Mouse (Mus musculus) adrenal gland, postnatal 25 days (tissue): ENCODE measurements around the gene Tex47. TPM values are rescaled to one million over a fixed set of nuclear protein-coding genes. Genes with fewer than 3 reads are reported as not detected.

Experiments
- DNase-seq: peaks from one replicate; pipeline ENCODE4 v3.0.0; 2021; ENCODE audit warnings: mixed read lengths
- long read RNA-seq: library from polyadenylated mRNA; stranded (forward); transcript quantifications from one replicate; pipeline ENCODE4 v2.0.0, GENCODE M21; 2021
- total RNA-seq: library from RNA; stranded (reverse); gene quantifications from 2 replicates; pipeline ENCODE4 v1.2.3, GENCODE M21; 2021

The Tex47 gene
- total RNA-seq: not detected in 2 replicates
- long read RNA-seq: 0 reads

DNA sequence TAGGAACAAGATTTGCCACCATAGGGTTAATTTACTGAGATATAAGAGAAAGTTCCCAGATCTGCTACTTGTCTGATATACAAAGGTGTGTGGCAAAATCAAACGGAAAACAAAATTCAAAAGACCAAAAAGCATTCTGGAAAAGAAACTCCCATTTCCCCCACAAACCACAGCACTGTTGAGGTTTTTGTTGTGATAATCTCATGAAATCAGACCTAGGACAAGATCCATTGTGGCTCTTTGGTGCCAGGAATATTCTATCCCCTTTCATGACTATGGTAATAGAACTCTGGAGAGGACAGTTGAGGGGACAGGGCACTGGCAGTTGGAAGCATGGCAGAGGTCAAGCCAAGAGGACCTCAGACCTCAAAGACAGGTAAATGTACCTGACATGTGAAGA, at the start of gene Tex47:
TSS of gene Tex47 (plus strand) at position 301 of the 400 bp plus-strand sequence.
- no peak for DNase-seq

DNA sequence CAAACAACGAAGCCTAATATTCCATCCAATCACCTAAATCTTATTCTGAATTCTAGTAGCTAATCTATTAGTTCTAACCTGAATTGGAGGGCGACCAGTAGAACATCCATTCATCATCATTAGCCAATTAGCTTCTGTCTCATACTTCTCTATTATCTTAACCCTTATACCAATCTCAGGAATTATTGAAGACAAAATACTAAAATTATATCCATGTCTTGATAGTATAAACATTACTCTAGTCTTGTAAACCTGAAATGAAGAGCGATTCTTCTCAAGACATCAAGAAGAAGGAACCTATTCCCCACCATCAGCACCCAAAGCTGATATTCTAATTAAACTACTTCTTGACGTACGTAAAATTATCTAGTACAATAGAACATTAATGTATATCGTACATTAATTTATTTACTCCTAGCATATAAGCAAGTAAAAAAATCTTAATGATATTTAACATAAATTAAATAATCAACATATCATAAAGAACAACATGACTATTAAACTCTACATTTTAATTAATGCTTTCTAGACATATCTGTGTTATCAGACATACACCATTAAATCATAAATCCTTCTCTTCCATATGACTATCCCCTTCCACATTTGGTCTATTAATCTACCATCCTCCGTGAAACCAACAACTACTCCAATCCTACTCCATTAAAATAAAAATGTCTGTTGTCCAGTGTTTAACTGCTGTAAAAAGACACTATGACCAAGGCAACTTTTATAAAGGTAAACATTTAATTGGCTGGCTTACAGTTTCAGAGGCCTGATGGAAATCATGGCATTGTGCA, 27.1 kb upstream of the Tex47 start:
- no peak for DNase-seq

DNA sequence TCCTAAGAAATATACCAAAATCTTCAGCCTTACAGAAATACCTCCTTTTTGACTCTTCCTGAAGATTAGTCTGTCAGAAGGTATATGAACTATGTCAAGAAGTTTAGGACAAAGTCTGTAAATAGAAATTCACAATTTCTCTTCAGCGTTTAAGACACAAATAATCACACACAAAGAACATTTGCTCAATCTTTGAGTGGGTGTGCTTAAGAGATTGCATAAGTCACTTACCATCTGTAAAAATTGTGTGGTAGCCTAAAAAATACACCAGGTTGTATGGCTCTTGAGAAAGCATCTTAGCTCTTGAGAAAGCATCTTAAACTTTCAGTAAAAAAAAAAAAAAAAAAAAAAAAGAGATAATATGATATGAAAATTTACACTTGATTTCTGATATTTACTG, 19.6 kb upstream of the Tex47 start:
- no peak for DNase-seq

DNA sequence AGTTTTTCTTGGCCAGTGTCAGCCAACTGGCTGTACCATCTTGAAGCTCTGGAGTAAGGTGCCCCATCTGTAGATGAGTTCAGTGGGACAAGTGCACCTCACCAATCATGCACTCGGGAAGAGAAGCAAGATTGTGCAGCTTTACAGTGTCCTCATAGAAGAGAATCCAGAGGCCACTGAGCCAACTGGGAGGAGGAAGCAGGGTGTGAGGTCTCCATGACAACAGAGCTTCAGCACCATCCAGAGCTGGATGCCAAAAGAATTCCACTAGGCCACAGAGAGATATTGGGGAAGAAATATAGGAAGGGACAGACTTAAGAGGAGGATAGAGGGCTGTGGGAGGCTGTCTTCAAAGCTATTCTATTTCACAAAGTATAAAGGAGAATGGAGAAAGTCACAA, 950 bp upstream of the Tex47 start:
- no peak for DNase-seq

DNA sequence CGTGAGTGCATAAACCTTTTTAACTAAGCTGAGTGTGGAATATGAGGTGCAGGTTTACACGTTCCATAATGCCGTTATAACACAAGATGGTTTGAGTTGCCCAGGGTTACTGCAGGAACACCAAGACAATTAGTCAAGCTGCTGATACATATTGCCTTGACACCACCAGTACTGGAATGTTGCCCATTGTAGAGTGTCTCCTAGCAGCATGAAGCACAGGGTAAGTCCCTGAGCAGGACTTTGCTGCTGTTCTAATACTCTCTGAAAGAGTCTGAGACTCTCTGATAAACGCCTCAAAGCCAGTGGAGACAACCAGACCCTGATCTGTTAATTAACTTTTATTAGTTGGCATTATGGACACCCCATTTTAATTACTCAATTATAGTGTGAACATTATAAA, 21.7 kb downstream of the Tex47 start:
- no peak for DNase-seq

DNA sequence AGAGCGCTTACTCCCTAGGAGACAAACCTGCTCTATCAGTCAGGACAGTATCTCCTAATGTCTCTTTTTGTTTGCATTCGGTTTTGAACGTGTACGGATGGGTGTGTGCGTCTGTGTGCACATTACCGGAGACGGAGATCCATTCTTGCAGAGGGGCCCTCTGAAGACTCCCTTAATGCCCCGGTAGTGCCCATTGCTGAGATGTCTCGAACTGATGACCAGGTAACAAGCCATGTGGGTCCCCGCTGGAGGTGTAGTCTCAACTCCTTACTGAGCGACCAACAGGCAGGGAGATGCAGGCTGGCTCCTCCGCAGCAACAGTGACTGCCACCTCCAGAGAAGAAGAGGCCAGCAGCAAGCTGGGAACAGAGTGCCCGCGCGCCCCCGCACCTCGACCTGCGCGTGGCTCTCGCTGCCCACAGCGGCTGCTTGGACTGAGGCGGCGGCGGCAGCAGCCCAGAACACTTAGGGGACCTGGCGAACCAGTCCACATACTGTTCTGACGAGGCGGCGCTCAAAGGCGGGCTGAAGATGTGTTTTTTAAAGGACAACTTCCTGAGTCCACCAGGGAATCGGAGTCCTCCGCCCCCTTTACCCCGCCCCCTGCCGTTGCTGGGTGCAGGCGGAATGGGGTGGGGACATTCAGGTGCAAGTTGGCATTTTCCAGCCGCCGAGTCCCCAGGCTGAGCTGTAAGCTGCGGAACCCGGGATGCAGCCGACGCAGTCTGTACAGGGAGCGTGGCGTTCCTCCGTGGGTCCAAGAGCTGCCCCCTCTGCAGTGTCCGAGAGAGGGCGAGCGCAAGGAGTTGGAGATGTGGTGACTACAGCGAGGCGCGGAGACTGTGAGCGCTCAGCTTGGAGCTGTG, 40.5 kb downstream of the Tex47 start, which contains the start of gene Zfp804b:
TSS of gene Zfp804b (minus strand) at position 612 of the 866 bp plus-strand sequence.
- peak; percentile 6 for DNase-seq

DNA sequence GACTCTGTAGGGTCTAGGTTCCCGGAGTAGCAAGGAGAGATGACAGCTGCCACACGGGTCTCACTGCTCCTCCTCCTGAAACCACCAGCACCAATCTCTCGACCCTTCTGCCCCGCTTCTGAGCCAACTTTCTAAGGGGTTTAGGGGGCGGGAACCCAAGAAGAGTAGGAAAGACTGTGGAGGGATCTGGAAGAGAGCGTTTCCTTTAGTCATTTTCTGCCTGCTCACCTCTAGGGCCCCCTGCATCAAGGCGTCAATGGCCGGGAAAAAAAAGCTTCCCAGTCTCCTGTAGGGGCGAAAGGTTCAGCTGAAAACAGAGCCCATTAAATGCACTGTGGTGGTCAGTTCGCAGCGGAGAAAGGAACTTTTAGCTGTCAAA, 41.1 kb downstream of the Tex47 start:
- DNase-seq: no peak

Other genes starting within 250 kb of the Tex47 start
- not detected in 2 replicates for gene Zfp804b, start 40.6 kb downstream of the Tex47 start, total RNA-seq